Mouse (Mus musculus): ENCODE measurements around the gene Cutal.

GRCm38 (mm10) chr2:34835669-34836068, 38.5 kb upstream of the Cutal start:
- TF ChIP-seq POLR2A (IDR thresholded peaks at IDR 0.05; ENCODE audit: borderline replicate concordance, insufficient read depth, low read length) (no peak), CTCF (IDR thresholded peaks at IDR 0.05; ENCODE audit: borderline replicate concordance, insufficient read depth, low read depth, low read length) (no peak)

All from cerebellum, adult 2 months (tissue).